Mouse (Mus musculus) neural tube, embryonic 10.5 days (tissue): ENCODE data around the gene Cbx5.
"Not testable (repeated sequence)": the region's sequence is repeated elsewhere in the genome, so short reads cannot be mapped to it uniquely, and the experiment has no call there.

ENCODE experiments used
- DNase-seq: peaks from one replicate; pipeline ENCODE4 v3.0.0-alpha.2; 2017; ENCODE audit warnings: low spot score; ENCODE audit errors: extremely low spot score

Cbx5 gene

GRCm38 (mm10) chr15:103239685-103240159 lies at the start of gene Cbx5:
TSS of gene Cbx5 (minus strand) at chr15:103239816.
- DNase-seq = peak; percentile 95

- DNase-seq = no peak
Measured at GRCm38 (mm10) chr15:103285778-103286417, 46.3 kb upstream of the Cbx5 start.

GRCm38 (mm10) chr15:103284647-103285046 lies 45.0 kb upstream of the Cbx5 start:
- no peak for DNase-seq

GRCm38 (mm10) chr15:103284066-103284465 lies 44.5 kb upstream of the Cbx5 start:
- peak; percentile 65 for DNase-seq

- no peak for DNase-seq
Measured at GRCm38 (mm10) chr15:103281465-103282205, 42.0 kb upstream of the Cbx5 start.

- no peak for DNase-seq
Measured at GRCm38 (mm10) chr15:103280817-103281464, 41.3 kb upstream of the Cbx5 start.

GRCm38 (mm10) chr15:103279750-103280149 lies 40.1 kb upstream of the Cbx5 start:
- DNase-seq = no peak

- DNase-seq = no peak
Measured at GRCm38 (mm10) chr15:103277949-103278348, 38.3 kb upstream of the Cbx5 start.

- not testable (repeated sequence) for DNase-seq
Measured at GRCm38 (mm10) chr15:103275943-103276342, 36.3 kb upstream of the Cbx5 start.

- DNase-seq = peak; percentile 89
Measured at GRCm38 (mm10) chr15:103272419-103273279, 33.0 kb upstream of the Cbx5 start, which contains the start of gene Copz1. TSS of gene Copz1 (plus strand) at chr15:103272714.

GRCm38 (mm10) chr15:103268903-103269302 lies 29.3 kb upstream of the Cbx5 start:
- no peak for DNase-seq

- DNase-seq = no peak
Measured at GRCm38 (mm10) chr15:103264794-103265193, 25.2 kb upstream of the Cbx5 start.

- no peak for DNase-seq
Measured at GRCm38 (mm10) chr15:103259989-103260388, 20.4 kb upstream of the Cbx5 start.

GRCm38 (mm10) chr15:103259162-103259561 lies 19.5 kb upstream of the Cbx5 start:
- DNase-seq = no peak

GRCm38 (mm10) chr15:103257790-103258728 lies 18.4 kb upstream of the Cbx5 start, which contains the start of gene Nfe2:
TSS of gene Nfe2 (minus strand) at chr15:103258403.
- no peak for DNase-seq

GRCm38 (mm10) chr15:103256210-103256986 lies 16.8 kb upstream of the Cbx5 start:
- no peak for DNase-seq

- DNase-seq = peak; percentile 60
Measured at GRCm38 (mm10) chr15:103255169-103255568, 15.6 kb upstream of the Cbx5 start.

GRCm38 (mm10) chr15:103253352-103253751 lies 13.7 kb upstream of the Cbx5 start:
- DNase-seq = no peak

- no peak for DNase-seq
Measured at GRCm38 (mm10) chr15:103252660-103253059, 13.0 kb upstream of the Cbx5 start.
